Mouse (Mus musculus): ENCODE measurements around the gene Slc25a13. TPM values are rescaled to one million over a fixed set of nuclear protein-coding genes. Genes with fewer than 3 reads are reported as not detected.

Slc25a13 gene
- polyA plus RNA-seq, 1 experiment = 6.1 TPM

GRCm38 (mm10) chr6:5991817-5992755 is 224.9 kb downstream of the Slc25a13 start:
- peak; percentile 79 for DNase-seq (ENCODE audit: low read depth, low spot score)
- 22% methylated on average over 25 of the region's 25 CpGs for WGBS

GRCm38 (mm10) chr6:5991243-5991642 is 225.7 kb downstream of the Slc25a13 start:
- DNase-seq (ENCODE audit: low read depth, low spot score) = no peak
- WGBS = 68% methylated on average over 6 of the region's 6 CpGs
